In genomic region chr8:88520381-88520780, GRCm38 (mm10) we compare ENCODE assay signal across 8 mouse cellular contexts. TPM values are rescaled to one million over a fixed set of nuclear protein-coding genes. Genes with fewer than 3 reads are reported as not detected.
DNase-seq lines count a peak whose midpoint lies in the region; ATAC-seq and TF ChIP-seq lines count a peak whose summit lies in the region.

No protein-coding gene starts in this region.

- H3K27me3 ChIP-seq in kidney, embryonic 15.5 days = peaks cover 15% of the 10 kb centered on the region
- 0 out of 2 replicates have a peak, but pooled peaks cover 4% of the 10 kb centered on the region for H3K27me3 ChIP-seq in kidney, adult 2 months (replicated peaks; ENCODE audit: control insufficient read depth, insufficient read depth, low read length)
- no peaks in the 10 kb centered on the region for H3K27me3 ChIP-seq in cerebellum, adult 2 months (ENCODE audit: control insufficient read depth, insufficient read depth, low read length)
- H3K27me3 ChIP-seq in forebrain, embryonic 13.5 days = peaks cover 31% of the 10 kb centered on the region; the same call in 1 of the 2 replicates
- peaks cover 90% of the 10 kb centered on the region for H3K27me3 ChIP-seq in liver, embryonic 12.5 days (replicated peaks)

- DNase-seq in kidney, adult 2 months = no peak
- DNase-seq in cerebellum, adult 2 months = peak; percentile 17 to 26
- peak; percentile 35 for DNase-seq in thymus, postnatal 0 days (ENCODE audit: low spot score)
- no peak for DNase-seq in layer of hippocampus, adult 9-11 months
- DNase-seq in layer of hippocampus, postnatal 36 days = no peak

- TF ChIP-seq POLR2A in kidney, adult 2 months (IDR thresholded peaks at IDR 0.05; ENCODE audit: low read depth, low read length) = no peak
- no peak for TF ChIP-seq POLR2A in cerebellum, adult 2 months (IDR thresholded peaks at IDR 0.05; ENCODE audit: borderline replicate concordance, insufficient read depth, low read length)

- H3K4me3 ChIP-seq in kidney, embryonic 15.5 days (replicated peaks) = peak overlapping the region; percentile 87
- H3K4me3 ChIP-seq in kidney, adult 2 months (ENCODE audit: insufficient read depth, low read depth, low read length) = no peak overlapping the region
- no peak overlapping the region for H3K4me3 ChIP-seq in cerebellum, adult 2 months (replicated peaks; ENCODE audit: insufficient read depth, low read depth, low read length)
- peak overlapping the region; percentile 80; the same call in 1 of the 2 replicates for H3K4me3 ChIP-seq in forebrain, embryonic 13.5 days
- no peak overlapping the region for H3K4me3 ChIP-seq in liver, embryonic 12.5 days

- WGBS in kidney, embryonic 15.5 days = 10% methylated on average over 13 of the region's 13 CpGs
- WGBS in kidney, adult 2 months = 21% methylated on average over 13 of the region's 13 CpGs
- 15% methylated on average over 13 of the region's 13 CpGs for WGBS in cerebellum, adult 2 months
- WGBS in forebrain, embryonic 13.5 days = 14% methylated on average over 13 of the region's 13 CpGs
- 8% methylated on average over 13 of the region's 13 CpGs for WGBS in liver, embryonic 12.5 days (ENCODE audit: insufficient replicate concordance)

- H3K4me1 ChIP-seq in kidney, embryonic 15.5 days = peaks cover 62% of the 10 kb centered on the region
- H3K4me1 ChIP-seq in kidney, adult 2 months (ENCODE audit: control insufficient read depth, insufficient read depth, low read length) = no peaks in the 10 kb centered on the region
- peaks cover 8% of the 10 kb centered on the region; the same call in 1 of the 2 replicates for H3K4me1 ChIP-seq in cerebellum, adult 2 months (ENCODE audit: control insufficient read depth, insufficient read depth, low read length)
- peaks cover 39% of the 10 kb centered on the region for H3K4me1 ChIP-seq in forebrain, embryonic 13.5 days
- H3K4me1 ChIP-seq in liver, embryonic 12.5 days = peaks cover 22% of the 10 kb centered on the region; the same call in 1 of the 2 replicates

- TF ChIP-seq CTCF in kidney, adult 2 months (conservative IDR thresholded peaks at IDR 0.05; ENCODE audit: insufficient read depth, insufficient read length, low read depth, low read length) = no peak
- no peak for TF ChIP-seq CTCF in cerebellum, adult 2 months (IDR thresholded peaks at IDR 0.05; ENCODE audit: borderline replicate concordance, insufficient read depth, low read depth, low read length)

- no peaks in the 10 kb centered on the region for H3K9me3 ChIP-seq in kidney, embryonic 15.5 days (replicated peaks)
- H3K9me3 ChIP-seq in forebrain, embryonic 13.5 days (replicated peaks) = no peaks in the 10 kb centered on the region
- H3K9me3 ChIP-seq in liver, embryonic 12.5 days (replicated peaks) = no peaks in the 10 kb centered on the region

- peaks cover 5% of the 10 kb centered on the region; the same call in 1 of the 2 replicates for H3K36me3 ChIP-seq in kidney, embryonic 15.5 days
- no peaks in the 10 kb centered on the region for H3K36me3 ChIP-seq in kidney, adult 2 months (ENCODE audit: control insufficient read depth, insufficient read depth, low read length)
- H3K36me3 ChIP-seq in forebrain, embryonic 13.5 days (ENCODE audit: poor library complexity, severe bottlenecking) = no peaks in the 10 kb centered on the region
- H3K36me3 ChIP-seq in liver, embryonic 12.5 days = no peaks in the 10 kb centered on the region

- H3K27ac ChIP-seq in kidney, embryonic 15.5 days = 0 out of 2 replicates have a peak overlapping the region, but pooled peaks have one; percentile 22
- no peak overlapping the region for H3K27ac ChIP-seq in kidney, adult 2 months (ENCODE audit: insufficient read depth, low read depth, low read length)
- no peak overlapping the region for H3K27ac ChIP-seq in cerebellum, adult 2 months (ENCODE audit: insufficient read depth, low read length)
- H3K27ac ChIP-seq in forebrain, embryonic 13.5 days = no peak overlapping the region
- H3K27ac ChIP-seq in liver, embryonic 12.5 days = no peak overlapping the region

- no peak for ATAC-seq in kidney, embryonic 15.5 days (replicated peaks; ENCODE audit: low FRiP score)
- no peak for ATAC-seq in forebrain, embryonic 13.5 days
- no peak for ATAC-seq in liver, embryonic 12.5 days

- 0 out of 2 replicates have a peak overlapping the region, but pooled peaks have one; percentile 89 for H3K9ac ChIP-seq in kidney, embryonic 15.5 days
- H3K9ac ChIP-seq in forebrain, embryonic 13.5 days = no peak overlapping the region
- H3K9ac ChIP-seq in liver, embryonic 12.5 days = no peak overlapping the region

- H3K4me2 ChIP-seq in kidney, embryonic 15.5 days = peak overlapping the region; percentile 97
- H3K4me2 ChIP-seq in forebrain, embryonic 13.5 days = peak overlapping the region; percentile 98
- peak overlapping the region; percentile 82; the same call in 1 of the 2 replicates for H3K4me2 ChIP-seq in liver, embryonic 12.5 days

RNA-seq across cellular contexts. Expression of gene Nkd1, which starts 0.8 kb away (rescaled TPM):
- 60.0 and 68.1 TPM in 2 replicates for polyA plus RNA-seq in kidney, embryonic 15.5 days (2015; fragmentation: Nextera tagmentation; extraction: Ambion mirVana)
- polyA plus RNA-seq in kidney, adult 2 months (2012; rRNA removed) = 8.6 and 9.6 TPM in 2 replicates
- polyA plus RNA-seq in cerebellum, adult 2 months (2012; rRNA removed) = 19.4 and 21.5 TPM in 2 replicates
- polyA plus RNA-seq in forebrain, embryonic 13.5 days (2015; fragmentation: Nextera tagmentation; extraction: Ambion mirVana) = 44.9 and 47.7 TPM in 2 replicates
- 4.3 and 5.5 TPM in 2 replicates for polyA plus RNA-seq in liver, embryonic 12.5 days (2016; fragmentation: Nextera tagmentation; extraction: Ambion mirVana)
- 4.1 and 4.7 TPM in 2 replicates for polyA plus RNA-seq in thymus, postnatal 0 days (2015; fragmentation: Nextera tagmentation; extraction: Ambion mirVana)
- 10 to 100 TPM; 10.1 to 11.9 TPM for total RNA-seq in layer of hippocampus, postnatal 36 days (2021)

Comparison
In these comparisons a context has a peak if more than half of its experiments do, and no peak if none do; other contexts are left out.
1. H3K4me3 ChIP-seq: peak in kidney, embryonic 15.5 days (single experiment) and forebrain, embryonic 13.5 days (single experiment); none in kidney, adult 2 months (single experiment), cerebellum, adult 2 months (single experiment) and liver, embryonic 12.5 days (single experiment).
2. DNase-seq: peak in cerebellum, adult 2 months (2 of 2) and thymus, postnatal 0 days (single experiment); none in kidney, adult 2 months (single experiment), layer of hippocampus, adult 9-11 months (single experiment) and layer of hippocampus, postnatal 36 days (0 of 2).
3. Peak in every context shown above with its lines, with median percentiles within 50 percentile points of each other: H3K4me2 ChIP-seq.